Mouse (Mus musculus) neutrophil, adult 5-6 weeks (primary cell): ENCODE data around the gene 1700030K09Rik. TPM values are rescaled to one million over a fixed set of nuclear protein-coding genes. Genes with fewer than 3 reads are reported as not detected.

Experiments used
- ATAC-seq: fragments of 151-379, 151-347 bp; 2 replicates; pipeline ENCODE4 v1.8.0; 2017; ENCODE audit warnings: mild to moderate bottlenecking, moderate TSS enrichment; ENCODE audit not compliant: insufficient number of reproducible peaks, poor library complexity, low FRiP score, severe bottlenecking; ENCODE audit errors: extremely low read depth
- total RNA-seq: library from RNA; stranded (forward); fragments of 200-1000 nt; gene quantifications from 2 replicates; pipeline ENCODE4 v1.2.3, GENCODE M21; 2017

Gene 1700030K09Rik
- total RNA-seq, 1 experiment from 2014 or later: 11.2 TPM

DNA sequence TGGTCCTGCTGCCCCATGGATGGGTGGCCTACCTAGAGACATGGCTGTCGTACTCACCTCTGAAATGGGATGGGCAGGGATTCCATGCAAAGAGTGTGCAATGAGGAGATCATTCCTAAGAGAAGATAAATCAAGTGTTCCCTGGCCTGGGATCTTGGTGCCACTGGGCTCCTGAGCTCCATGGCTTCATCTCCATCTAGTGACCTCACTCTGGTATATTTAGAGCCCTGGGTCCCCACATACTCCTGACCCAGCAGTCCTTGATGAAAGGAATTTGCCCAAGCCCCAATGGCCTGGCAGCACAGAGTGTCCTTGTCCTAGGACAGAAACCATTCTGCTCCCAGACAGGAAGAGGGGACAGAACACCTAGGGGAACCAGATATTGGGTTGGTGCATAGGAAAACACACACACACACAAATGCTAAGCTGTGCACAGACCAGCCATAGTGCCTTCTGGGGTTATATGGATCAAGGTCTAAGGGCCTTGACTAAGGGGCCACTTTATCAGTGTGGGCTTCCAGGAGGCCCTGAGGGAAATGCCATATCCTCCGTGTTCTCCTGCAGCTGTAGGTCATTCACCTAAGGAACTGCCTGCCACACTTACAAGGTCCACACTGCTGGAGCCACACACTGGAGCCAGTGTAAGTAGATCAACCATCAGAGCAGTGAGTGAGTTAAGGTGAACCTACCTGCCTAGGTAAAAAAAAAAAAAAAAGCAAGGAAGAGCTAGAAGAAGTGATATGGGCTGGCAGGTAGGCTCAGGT lies 56.0 kb downstream of the 1700030K09Rik start:
- no peak for ATAC-seq

DNA sequence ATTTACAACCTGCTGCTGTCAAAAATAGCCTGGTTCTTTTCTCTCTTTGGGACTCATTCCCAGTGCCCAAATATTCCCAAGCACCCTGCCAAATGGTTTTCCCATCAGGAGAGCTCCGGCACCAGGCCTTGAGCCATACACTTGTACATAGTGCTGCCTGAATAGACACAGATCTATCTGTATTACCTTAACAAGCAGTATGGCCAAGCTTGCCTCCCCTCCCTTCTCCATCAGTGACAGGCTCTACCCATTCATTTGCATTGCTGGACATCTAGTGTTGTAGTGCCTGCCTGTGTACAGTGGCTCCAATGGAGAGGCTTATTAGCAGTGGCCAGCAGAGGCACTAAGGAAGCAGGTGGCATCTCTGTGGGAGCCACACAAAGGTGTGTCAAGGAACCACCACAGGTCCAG lies 56.8 kb downstream of the 1700030K09Rik start:
- ATAC-seq: no peak

DNA sequence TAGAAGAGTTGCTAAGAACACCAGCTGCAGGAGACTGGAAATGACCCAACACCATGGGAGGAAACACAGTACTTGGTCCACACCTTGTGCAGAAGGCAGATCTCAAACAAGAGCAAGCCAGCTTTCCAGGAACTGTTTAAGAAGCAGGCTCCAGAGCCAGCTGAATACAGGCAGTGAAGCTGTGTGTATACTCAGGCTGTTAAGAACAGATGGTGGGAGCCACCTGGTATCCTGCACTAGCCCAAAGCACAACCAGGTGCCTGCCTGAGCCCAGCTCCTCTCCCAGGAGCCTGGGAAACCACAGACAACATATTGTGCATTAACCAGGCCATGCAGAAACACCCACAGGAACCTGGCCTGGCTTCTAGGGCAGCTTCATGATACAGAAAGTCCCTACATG lies 60.5 kb downstream of the 1700030K09Rik start:
- ATAC-seq: no peak

DNA sequence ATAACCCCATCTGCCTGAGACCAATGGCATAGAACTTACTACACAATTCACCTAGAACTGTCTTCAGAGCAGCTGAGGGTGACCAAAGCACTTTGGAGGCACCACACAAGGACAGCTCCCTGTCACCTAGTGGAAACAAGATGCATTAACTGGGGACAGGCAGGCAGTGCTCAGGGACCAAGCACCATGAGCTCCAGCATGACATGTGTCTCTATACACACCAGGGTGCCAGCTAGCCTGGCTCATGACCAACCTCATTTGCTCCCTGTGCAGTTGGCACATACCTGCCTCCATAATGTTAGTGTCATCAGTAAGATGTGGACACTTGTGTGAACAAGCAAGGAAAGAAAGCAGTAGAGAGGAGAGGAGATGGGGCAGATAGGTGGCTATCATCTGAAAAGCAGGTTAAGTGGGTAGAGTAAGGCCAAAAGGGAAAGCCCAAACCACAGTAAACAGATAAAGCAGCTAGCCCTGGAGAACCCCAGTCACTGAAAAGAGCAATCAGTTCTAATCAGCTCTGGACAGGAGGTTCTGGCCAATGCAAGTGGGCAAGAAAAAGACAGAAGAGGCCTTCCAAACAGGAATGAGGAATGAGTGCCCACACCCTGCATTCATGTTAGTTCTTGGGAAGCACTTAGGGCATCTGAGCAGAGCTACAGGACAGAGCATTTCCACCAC lies 61.1 kb downstream of the 1700030K09Rik start:
- ATAC-seq: no peak

DNA sequence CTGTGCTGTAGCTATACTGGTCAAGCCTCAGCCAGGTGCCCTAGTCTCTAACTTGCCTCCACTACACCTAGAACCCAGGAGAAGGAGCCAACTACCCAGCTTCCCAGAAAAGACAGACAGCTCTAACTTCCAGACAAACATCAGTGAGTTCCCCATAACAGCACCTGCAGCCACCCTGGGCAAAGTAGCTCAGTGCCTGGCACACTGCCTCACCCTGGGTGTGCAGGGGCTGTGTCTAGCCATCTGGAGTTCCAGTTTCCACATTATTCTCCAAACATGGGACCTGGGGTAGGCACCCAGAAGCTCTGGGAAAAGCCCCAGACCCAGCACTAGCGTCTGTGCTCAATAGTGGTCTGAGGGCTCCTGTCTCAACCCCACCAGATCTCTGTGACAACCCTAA lies 63.8 kb downstream of the 1700030K09Rik start:
- ATAC-seq: peak; percentile 7; the same call in 1 of the 2 replicates

Other genes with a start within 250 kb of the 1700030K09Rik start
- 1.6 and 1.7 TPM in 2 replicates for gene Cib3, start 231.0 kb upstream of the 1700030K09Rik start, total RNA-seq
- gene Gm11034, start 230.2 kb upstream of the 1700030K09Rik start, total RNA-seq: not detected in 2 replicates
- 259 and 282 TPM in 2 replicates for gene Fam32a, start 224.2 kb upstream of the 1700030K09Rik start, total RNA-seq
- 156 and 166 TPM in 2 replicates for gene Ap1m1, start 203.9 kb upstream of the 1700030K09Rik start, total RNA-seq
- gene Gm10282, start 138.6 kb upstream of the 1700030K09Rik start, total RNA-seq: 5.0 and 9.7 TPM in 2 replicates
- gene Klf2, start 124.8 kb upstream of the 1700030K09Rik start, total RNA-seq: 428 and 461 TPM in 2 replicates
- 69.5 and 70.0 TPM in 2 replicates for gene Eps15l1, start 22.4 kb upstream of the 1700030K09Rik start, total RNA-seq
- gene Calr3, start within 50 bp of the 1700030K09Rik start, total RNA-seq: 0.81 TPM in 1 of 2 replicates, not detected in the other
- 21.0 and 22.2 TPM in 2 replicates for gene Cherp, start 31.3 kb downstream of the 1700030K09Rik start, total RNA-seq
- gene Slc35e1, start 48.7 kb downstream of the 1700030K09Rik start, total RNA-seq: 55.1 and 65.8 TPM in 2 replicates
- 9.1 and 10.1 TPM in 2 replicates for gene Med26, start 104.4 kb downstream of the 1700030K09Rik start, total RNA-seq
- gene Smim7, start 127.2 kb downstream of the 1700030K09Rik start, total RNA-seq: 36.3 and 46.4 TPM in 2 replicates
- gene Tmem38a, start 128.2 kb downstream of the 1700030K09Rik start, total RNA-seq: 20.3 and 23.6 TPM in 2 replicates
- 0.12 TPM in 2 replicates for gene Nwd1, start 202.8 kb downstream of the 1700030K09Rik start, total RNA-seq